ENCODE assay signal across 14 mouse cellular contexts in genomic region chr5:144923351-144923750, GRCm38 (mm10). TPM values are rescaled to one million over a fixed set of nuclear protein-coding genes. Genes with fewer than 3 reads are reported as not detected.
DNase-seq lines count a peak whose midpoint lies in the region; TF ChIP-seq lines count a peak whose summit lies in the region.
"Had no signal": no experiment of that assay in that cellular context is flagged by ENCODE, and none has a peak within 500 bp of the region (broad histone marks: within the 10 kb centered on the region; RNA-seq: fewer than 3 reads in every experiment).

No protein-coding gene starts in this region.

- H3K36me3 ChIP-seq in heart, adult 2 months (ENCODE audit: control insufficient read depth, insufficient read depth, low read length): no peaks in the 10 kb centered on the region
- H3K36me3 ChIP-seq: embryonic facial prominence, embryonic 13.5 days; limb, embryonic 12.5 days had no signal

- H3K9ac ChIP-seq in heart, adult 2 months (ENCODE audit: low read depth, low read length): no peak overlapping the region
- H3K9ac ChIP-seq: embryonic facial prominence, embryonic 13.5 days; limb, embryonic 12.5 days had no signal

- TF ChIP-seq EP300 in heart, adult 2 months (IDR thresholded peaks at IDR 0.05; ENCODE audit: insufficient read depth, low read depth, low read length): no peak

- H3K79me2 ChIP-seq in heart, adult 2 months (replicated peaks; ENCODE audit: control insufficient read depth, insufficient read depth, low read length): peaks cover 10% of the 10 kb centered on the region

- H3K27ac ChIP-seq in cortical plate, adult 2 months (ENCODE audit: insufficient read depth, low read length): 0 out of 2 replicates have a peak overlapping the region, but pooled peaks have one; percentile 18
- no peak overlapping the region for H3K27ac ChIP-seq in heart, adult 2 months
- H3K27ac ChIP-seq: embryonic facial prominence, embryonic 13.5 days; limb, embryonic 12.5 days; stomach, postnatal 0 days had no signal

- no peaks in the 10 kb centered on the region for H3K27me3 ChIP-seq in heart, adult 2 months (ENCODE audit: control insufficient read depth, insufficient read depth, low read length)
- H3K27me3 ChIP-seq: embryonic facial prominence, embryonic 13.5 days; limb, embryonic 12.5 days had no signal

- TF ChIP-seq POLR2A in cortical plate, adult 2 months (IDR thresholded peaks at IDR 0.05; ENCODE audit: extremely low read depth, insufficient read depth, low read length): 0 out of 2 replicates have a peak, but pooled peaks have one; percentile 7
- no peak for TF ChIP-seq POLR2A in heart, adult 2 months (IDR thresholded peaks at IDR 0.05; ENCODE audit: insufficient read depth, low read depth, low read length)

- intact Hi-C loops in heart, adult 2 months (cut with DNase I): no loop called here

- no peak for TF ChIP-seq CTCF in cortical plate, adult 2 months (IDR thresholded peaks at IDR 0.05; ENCODE audit: extremely low read depth, insufficient read depth, low read length)
- no peak for TF ChIP-seq CTCF in heart, adult 2 months (IDR thresholded peaks at IDR 0.05)

- no peak overlapping the region for H3K4me3 ChIP-seq in cortical plate, adult 2 months (ENCODE audit: insufficient read depth, low read length)
- H3K4me3 ChIP-seq in heart, adult 2 months: no peak overlapping the region
- H3K4me3 ChIP-seq: embryonic facial prominence, embryonic 13.5 days; limb, embryonic 12.5 days had no signal

- WGBS in heart, adult 2 months: 66% methylated on average over 6 of the region's 6 CpGs

- H3K4me1 ChIP-seq in cortical plate, adult 2 months (ENCODE audit: control insufficient read depth, insufficient read depth, low read length): peaks cover 19% of the 10 kb centered on the region
- peaks cover 19% of the 10 kb centered on the region for H3K4me1 ChIP-seq in heart, adult 2 months (ENCODE audit: control insufficient read depth, insufficient read depth, low read length)

- DNase-seq in layer of hippocampus, adult 11-12 months (ENCODE audit: low spot score): peak; percentile 54
- no peak for DNase-seq in layer of hippocampus, adult 9-10 months (ENCODE audit: low spot score)
- peak; percentile 43 to 71 for DNase-seq in frontal cortex, postnatal 36 days (ENCODE audit: low spot score in 2 of 2)
- peak; percentile 47 for DNase-seq in retina, embryonic 14.5 days (ENCODE audit: low spot score)
- no peak for DNase-seq in heart, adult 2 months
- DNase-seq in cerebellum, postnatal 4 days (ENCODE audit: low spot score in 2 of 2): no peak
- DNase-seq: cerebellum, adult 9-11 months; heart, adult 18-20 months; kidney, adult 2 months; lung, adult 18-20 months had no signal

RNA-seq across cellular contexts. Expression of gene Smurf1, which starts 42.3 kb away (rescaled TPM):
- polyA plus RNA-seq in cortical plate, adult 2 months (2012; rRNA removed): 33.8 and 34.0 TPM in 2 replicates
- 10 to 100 TPM; 26.6 to 27.0 TPM for total RNA-seq in heart, adult 2 months (2021)
- polyA plus RNA-seq in heart, adult 2 months (2012; rRNA removed): 23.1 and 26.2 TPM in 2 replicates

Comparison
In these comparisons a context has a peak if more than half of its experiments do, and no peak if none do; other contexts are left out.
1. DNase-seq: peak in layer of hippocampus, adult 11-12 months (single experiment), frontal cortex, postnatal 36 days (2 of 2) and retina, embryonic 14.5 days (single experiment); none in layer of hippocampus, adult 9-10 months (single experiment), heart, adult 2 months (0 of 2) and cerebellum, postnatal 4 days (0 of 2).